Mouse (Mus musculus): ENCODE data around the gene 4930430F08Rik.
"Not testable (repeated sequence)": the region's sequence is repeated elsewhere in the genome, so short reads cannot be mapped to it uniquely, and the experiment has no call there.

The 4930430F08Rik gene

DNA sequence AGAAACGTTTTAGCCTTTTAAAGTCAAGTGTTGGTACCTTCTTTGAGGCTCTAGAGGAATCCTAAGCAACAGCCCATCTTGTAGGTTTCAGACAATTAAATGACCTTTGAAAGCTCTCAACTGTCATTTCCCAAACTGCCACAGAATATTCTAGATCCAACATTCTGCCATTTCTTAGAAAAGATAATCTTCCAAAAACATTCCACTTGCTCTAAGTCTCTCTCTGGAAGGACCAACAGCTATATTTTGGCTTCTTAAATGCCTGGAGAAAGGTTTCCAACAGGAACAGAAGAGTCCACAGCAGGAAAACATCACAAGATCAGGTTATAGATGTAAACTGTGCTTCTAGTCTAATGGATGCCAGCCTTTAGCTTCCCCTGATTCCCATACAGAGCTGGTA, at the start of gene 4930430F08Rik, which contains the start of gene 1700017N19Rik:
TSS of gene 4930430F08Rik (minus strand) at position 101 of the 400 bp plus-strand sequence.
TSS of gene 1700017N19Rik (plus strand) at position 162 of the 400 bp plus-strand sequence.
- DNase-seq (ENCODE audit: low spot score in 2 of 2), result no peak

DNA sequence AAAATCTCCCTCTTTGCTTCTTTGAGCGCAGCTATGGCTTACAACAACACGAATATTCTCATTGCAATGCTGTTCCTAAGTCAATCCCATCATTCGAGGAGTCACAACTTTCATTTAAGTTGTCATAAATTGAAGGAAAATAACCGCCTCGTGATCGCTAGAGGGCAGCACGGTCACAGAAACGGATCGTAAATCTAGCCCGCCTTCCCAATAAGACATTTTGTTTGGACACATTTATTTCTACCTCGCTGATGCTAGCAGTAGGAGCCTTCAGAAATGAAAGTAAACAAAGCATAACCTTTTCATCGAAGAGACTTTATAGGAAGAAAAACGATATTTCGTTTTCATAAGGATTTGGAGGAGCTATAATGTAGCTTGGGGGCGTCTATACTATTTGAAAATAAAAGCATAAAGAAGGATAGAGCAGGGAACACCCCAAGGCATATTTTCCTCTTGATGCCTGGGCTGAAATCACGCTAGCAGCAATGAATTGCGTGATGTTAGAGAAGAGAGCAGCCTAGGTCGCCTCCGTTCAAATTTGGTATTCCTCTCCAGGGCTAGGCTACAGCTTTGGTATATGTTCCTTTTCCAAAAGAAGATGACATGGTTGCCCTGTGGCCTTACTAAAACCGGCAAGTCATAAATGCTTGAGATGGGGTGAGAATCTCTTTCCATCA, 39.7 kb upstream of the 4930430F08Rik start:
- peak in 1 of 2 experiments; percentile 24 for DNase-seq (ENCODE audit: low spot score in 2 of 2)

DNA sequence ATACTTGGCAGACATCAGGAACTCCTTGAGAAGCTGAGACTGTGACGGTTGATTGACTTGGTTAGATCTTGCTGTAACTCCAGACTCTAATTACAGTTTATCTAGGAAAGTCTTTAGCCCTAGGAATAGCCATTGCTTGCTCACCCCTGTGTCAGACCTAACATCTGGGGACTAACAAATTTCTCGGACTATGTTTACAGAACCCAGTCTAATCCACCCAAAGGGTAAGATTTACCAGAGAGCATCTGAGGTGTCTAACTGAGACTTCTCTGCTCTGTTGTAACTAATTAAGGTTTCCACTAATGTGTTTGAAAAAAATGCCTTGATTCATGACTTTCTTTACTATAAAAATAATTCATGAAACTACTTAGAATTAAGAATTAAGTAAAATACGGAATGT, 32.3 kb upstream of the 4930430F08Rik start:
- DNase-seq (ENCODE audit: low spot score in 2 of 2), result no peak

- no peak for DNase-seq (ENCODE audit: low spot score in 2 of 2)
Observed at GRCm38 (mm10) chr10:100620040-100620439, 29.8 kb upstream of the 4930430F08Rik start.

GRCm38 (mm10) chr10:100619474-100619873, 29.3 kb upstream of the 4930430F08Rik start:
- no peak for DNase-seq (ENCODE audit: low spot score in 2 of 2)

DNA sequence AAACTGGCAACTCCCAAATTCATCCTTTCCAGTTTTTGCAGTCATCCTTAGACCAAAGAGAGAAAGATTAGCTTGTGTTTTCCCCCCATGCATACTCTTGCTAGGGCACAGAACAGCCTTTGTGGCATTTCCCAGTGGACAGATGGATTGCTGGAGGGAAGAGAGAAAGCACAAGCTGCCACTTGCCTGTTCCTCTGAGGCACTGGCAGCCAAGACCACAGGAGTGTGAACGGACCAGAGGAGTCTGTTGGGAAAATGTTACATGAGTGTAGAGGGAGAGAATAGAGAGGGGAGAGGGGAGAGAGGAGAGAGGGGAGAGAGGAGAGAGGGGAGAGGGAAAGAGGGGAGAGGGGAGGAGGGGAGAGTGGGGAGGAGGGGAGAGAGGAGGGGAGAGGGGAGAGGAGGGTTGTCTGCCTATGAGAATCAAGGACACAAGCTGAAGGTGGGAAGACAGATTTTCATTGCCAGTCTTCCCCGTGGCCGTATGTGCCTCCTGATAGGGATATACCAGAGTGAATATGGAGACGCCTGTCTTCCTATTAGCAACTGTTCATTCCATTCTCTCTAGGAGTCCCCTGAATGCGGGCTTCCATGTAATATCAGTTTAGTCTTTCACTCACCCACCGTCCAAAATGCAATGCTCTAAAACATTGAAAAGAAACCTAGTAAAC, 27.1 kb upstream of the 4930430F08Rik start:
- no peak for DNase-seq (ENCODE audit: low spot score in 2 of 2)

- DNase-seq (ENCODE audit: low spot score in 2 of 2), result no peak
Observed at GRCm38 (mm10) chr10:100604254-100604653, 14.0 kb upstream of the 4930430F08Rik start.

DNA sequence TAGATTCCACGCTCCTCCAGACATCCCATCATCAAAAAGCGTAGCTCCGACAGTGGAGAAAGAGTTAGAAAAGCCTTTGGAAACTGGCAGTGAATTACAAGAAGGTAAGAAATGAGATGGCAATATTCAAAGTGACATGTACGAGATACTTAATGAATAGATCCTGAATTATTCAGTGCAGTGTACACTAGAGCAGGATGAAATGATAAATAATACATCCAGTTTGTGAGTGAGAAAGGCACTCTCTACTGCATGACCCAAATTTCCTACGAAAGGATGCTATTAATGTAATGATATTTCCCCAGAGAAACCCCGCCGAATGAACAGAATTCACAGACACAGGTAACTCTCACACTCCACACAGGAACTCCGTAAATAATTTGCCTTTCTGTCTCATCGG, 13.3 kb upstream of the 4930430F08Rik start:
- DNase-seq (ENCODE audit: low spot score in 2 of 2), result no peak

- no peak for DNase-seq (ENCODE audit: low spot score in 2 of 2)
Observed at GRCm38 (mm10) chr10:100598339-100598738, 8.1 kb upstream of the 4930430F08Rik start.

DNA sequence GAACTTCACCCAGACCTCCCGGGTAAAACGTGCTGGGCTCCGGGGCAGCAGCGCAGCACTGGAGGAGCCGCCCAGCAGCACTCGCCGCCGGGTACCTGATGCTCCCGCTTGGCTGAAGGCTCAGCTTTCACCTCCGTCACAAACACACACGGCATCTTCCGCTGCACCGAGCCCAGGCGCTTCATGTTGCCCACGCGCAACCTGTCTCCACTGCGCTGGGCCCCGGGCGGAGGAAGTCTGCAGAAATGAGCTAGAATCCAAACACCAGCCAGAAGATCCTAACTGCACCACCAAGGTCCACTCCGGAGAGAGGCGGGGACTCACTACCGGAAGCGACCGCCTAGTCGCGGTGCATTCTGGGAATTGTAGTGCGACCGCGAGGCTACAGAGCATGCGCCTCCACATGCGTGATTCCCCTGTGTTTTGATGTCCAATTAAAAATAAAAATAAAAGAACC, 1.3 kb downstream of the 4930430F08Rik start:
- peak; percentile 76 to 79 for DNase-seq (ENCODE audit: low spot score in 2 of 2)

GRCm38 (mm10) chr10:100588524-100588923, 1.7 kb downstream of the 4930430F08Rik start:
- no peak for DNase-seq (ENCODE audit: low spot score in 2 of 2)

DNA sequence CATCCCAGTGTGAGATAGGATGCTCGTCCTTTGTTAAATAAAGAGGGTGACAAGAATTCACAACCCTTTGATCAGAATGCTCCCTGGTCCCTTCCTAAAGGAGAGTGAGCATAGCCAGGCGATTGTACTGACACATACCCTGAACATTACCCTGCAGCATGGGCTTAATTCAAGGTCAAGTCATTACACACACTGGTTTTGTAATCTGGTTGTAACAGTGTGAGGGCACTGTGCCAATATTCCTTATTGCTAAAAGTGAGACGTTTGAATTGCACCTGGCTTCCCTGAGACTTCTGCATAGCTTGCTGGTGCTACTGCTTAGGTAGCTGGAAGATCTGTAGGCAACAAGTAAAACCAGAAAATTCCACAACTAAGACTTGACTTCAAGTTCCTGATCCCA, 6.0 kb downstream of the 4930430F08Rik start:
- no peak for DNase-seq (ENCODE audit: low spot score in 2 of 2)

- no peak for DNase-seq (ENCODE audit: low spot score in 2 of 2)
Observed at GRCm38 (mm10) chr10:100575294-100575693, 14.9 kb downstream of the 4930430F08Rik start.

GRCm38 (mm10) chr10:100574505-100575149, 15.6 kb downstream of the 4930430F08Rik start:
- no peak for DNase-seq (ENCODE audit: low spot score in 2 of 2)

- DNase-seq (ENCODE audit: low spot score in 2 of 2), result no peak
Observed at GRCm38 (mm10) chr10:100571707-100572106, 18.5 kb downstream of the 4930430F08Rik start.

DNA sequence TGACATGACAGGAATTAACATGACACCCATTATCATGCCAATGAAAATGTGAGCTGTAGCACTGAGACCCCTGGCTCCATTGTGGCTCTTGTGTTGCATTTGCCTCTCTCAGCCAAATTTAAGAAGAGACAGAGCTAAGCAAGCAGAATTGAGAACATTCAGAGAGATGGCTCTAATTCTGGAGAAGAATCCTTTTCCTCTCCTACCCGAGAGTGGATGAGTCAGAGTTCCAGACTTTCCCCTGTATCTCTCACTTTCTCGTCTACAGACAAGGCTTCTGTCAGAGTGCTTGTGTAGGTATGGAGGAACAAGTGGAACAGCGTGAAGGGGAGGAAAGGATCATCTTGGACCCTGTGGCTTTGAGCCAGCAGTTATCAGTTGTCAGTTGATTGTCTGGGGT, 26.1 kb downstream of the 4930430F08Rik start:
- no peak for DNase-seq (ENCODE audit: low spot score in 2 of 2)

DNA sequence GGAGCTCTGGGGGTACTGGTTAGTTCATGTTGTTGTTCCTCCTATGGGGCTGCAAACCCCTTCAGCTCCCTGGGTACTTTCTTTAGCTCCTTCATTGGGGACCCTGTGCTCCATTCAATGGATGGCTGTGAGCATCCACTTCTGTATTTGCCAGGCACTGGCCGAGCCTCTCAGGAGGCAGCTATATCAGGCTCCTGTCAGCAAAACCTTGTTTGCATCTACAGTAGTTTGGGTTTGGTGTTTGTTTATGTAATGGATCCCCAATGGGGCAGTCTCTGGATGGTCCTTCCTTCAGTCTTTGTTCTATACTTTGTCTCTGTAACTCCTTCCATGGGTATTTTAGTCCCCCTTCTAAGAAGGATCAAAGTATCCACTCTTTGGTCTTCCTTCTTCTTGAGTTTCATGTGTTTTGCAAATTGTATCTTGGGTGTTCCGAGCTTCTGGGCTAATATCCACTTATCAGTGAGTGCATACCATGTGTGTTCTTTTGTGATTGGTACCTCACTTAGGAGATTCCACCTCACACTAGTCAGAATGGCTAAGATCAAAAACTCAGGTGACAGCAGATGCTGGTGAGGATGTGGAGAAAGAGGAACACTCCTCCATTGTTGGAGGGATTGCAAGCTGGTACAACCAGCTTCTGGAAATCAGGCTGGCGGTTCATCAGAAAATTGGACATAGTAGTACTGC, 29.9 kb downstream of the 4930430F08Rik start:
- not testable (repeated sequence) for DNase-seq (ENCODE audit: low spot score in 2 of 2)

- DNase-seq (ENCODE audit: low spot score in 2 of 2), result no peak
Observed at GRCm38 (mm10) chr10:100556566-100557175, 33.6 kb downstream of the 4930430F08Rik start.

DNA sequence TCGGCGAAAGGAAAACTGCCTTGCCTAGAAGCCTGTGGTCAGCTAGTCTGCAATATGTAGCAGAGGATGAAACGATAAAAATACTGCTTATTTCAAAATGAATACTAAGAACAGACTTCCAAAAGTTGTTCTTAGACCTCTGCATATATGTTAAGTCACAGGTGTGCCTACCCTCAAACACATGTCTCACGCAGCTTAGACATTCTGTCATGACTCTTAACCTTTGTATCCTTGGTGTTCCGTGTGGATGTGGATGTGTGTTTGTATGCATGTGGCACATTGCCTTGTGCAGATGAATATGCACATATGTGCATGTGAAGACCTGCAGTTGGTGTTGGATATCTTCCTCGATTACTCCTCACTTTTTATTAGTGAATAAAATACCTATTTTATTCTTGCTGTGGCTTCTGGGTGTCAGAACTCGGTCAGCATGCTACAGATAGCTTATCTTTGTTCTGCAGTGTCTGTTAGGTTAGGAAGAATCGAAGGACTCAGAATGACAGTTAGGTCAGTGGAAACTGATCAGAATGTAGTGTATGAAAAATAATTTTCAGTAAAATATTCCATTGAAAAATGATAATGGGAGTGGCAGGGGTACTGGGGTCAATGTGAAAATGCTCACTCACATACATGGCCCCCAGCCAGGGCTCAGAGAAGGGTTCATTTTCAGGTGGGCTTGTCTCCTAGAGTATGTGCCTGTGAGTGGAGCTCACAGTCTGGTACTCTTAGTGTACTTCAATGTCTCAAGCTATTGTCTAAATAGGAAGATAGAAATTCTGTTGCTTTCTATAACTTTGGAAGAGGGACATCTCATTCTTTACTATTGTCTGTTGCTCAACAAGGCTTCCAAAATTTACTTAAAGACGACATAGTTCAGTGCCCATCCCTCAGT, 65.5 kb downstream of the 4930430F08Rik start:
- DNase-seq (ENCODE audit: low spot score in 2 of 2), result no peak

GRCm38 (mm10) chr10:100522330-100522729, 67.9 kb downstream of the 4930430F08Rik start:
- no peak for DNase-seq (ENCODE audit: low spot score in 2 of 2)
